Mouse (Mus musculus) embryonic facial prominence, embryonic 13.5 days (tissue): Measurements from ENCODE around the gene Chrna4. TPM values are rescaled to one million over a fixed set of nuclear protein-coding genes. Genes with fewer than 3 reads are reported as not detected.

Experiments
- ATAC-seq: fragments of 200-750 bp; cut with Nextera tagmentation; 2 replicates; pipeline ENCODE4 v1.8.0; 2017; ENCODE audit warnings: low read depth; ENCODE audit not compliant: insufficient number of reproducible peaks, insufficient read depth, low FRiP score, low TSS enrichment
- H3K27ac ChIP-seq: fragments of 300-500 bp; sonication (generic); 2 replicates; pipeline ENCODE4 v1.5.1; 2015; ENCODE audit warnings: moderate library complexity, mild to moderate bottlenecking, inconsistent platforms
- H3K27me3 ChIP-seq: fragments of 300-500 bp; sonication (generic); 2 replicates; pipeline ENCODE4 v1.6.1; 2015; ENCODE audit warnings: mild to moderate bottlenecking, inconsistent platforms
- H3K36me3 ChIP-seq: fragments of 300-500 bp; sonication (generic); 2 replicates; pipeline ENCODE4 v1.6.1; 2015; ENCODE audit warnings: mild to moderate bottlenecking, inconsistent platforms
- H3K4me1 ChIP-seq: fragments of 300-500 bp; sonication (generic); 2 replicates; pipeline ENCODE4 v1.6.1; 2015; ENCODE audit warnings: inconsistent platforms
- H3K4me2 ChIP-seq: fragments of 300-500 bp; sonication (generic); 2 replicates; pipeline ENCODE4 v1.6.1; 2015; ENCODE audit warnings: moderate library complexity, mild to moderate bottlenecking, inconsistent platforms
- H3K4me3 ChIP-seq: fragments of 300-500 bp; sonication (generic); 2 replicates; pipeline ENCODE4 v1.5.1; 2015; ENCODE audit warnings: mild to moderate bottlenecking, inconsistent platforms
- H3K9ac ChIP-seq: fragments of 300-500 bp; sonication (generic); 2 replicates; pipeline ENCODE4 v1.6.1; 2015; ENCODE audit warnings: mild to moderate bottlenecking, inconsistent platforms
- H3K9me3 ChIP-seq: fragments of 300-500 bp; sonication (generic); 2 replicates; pipeline ENCODE4 v1.6.1; 2016; ENCODE audit warnings: inconsistent platforms
- WGBS: fragments of 180-500 bp; shearing (Covaris S2); methylation state at CpG from one replicate; pipeline ENCODE4 v1.1.7; 2015; ENCODE audit warnings: mixed read lengths; 5-methylcytosine and 5-hydroxymethylcytosine counted together
- polyA plus RNA-seq: library from polyadenylated mRNA; unstranded; fragments of >200 nt; fragmentation: Nextera tagmentation; extraction: Ambion mirVana; gene quantifications from 2 replicates; pipeline ENCODE4 v1.2.1, GENCODE M21; 2015

The Chrna4 gene
- polyA plus RNA-seq, 1 experiment from 2014 or later: 1.8 TPM

GRCm38 (mm10) chr2:181036561-181036960 lies 6.8 kb downstream of the Chrna4 start:
- no peaks in the 10 kb centered on the region for H3K9me3 ChIP-seq
- no peak overlapping the region for H3K4me2 ChIP-seq
- H3K4me3 ChIP-seq: no peak overlapping the region
- ATAC-seq: no peak
- H3K36me3 ChIP-seq: no peaks in the 10 kb centered on the region
- 77% methylated on average over 6 of the region's 6 CpGs for WGBS
- H3K27me3 ChIP-seq: peaks cover 55% of the 10 kb centered on the region
- peaks cover 18% of the 10 kb centered on the region for H3K4me1 ChIP-seq
- H3K27ac ChIP-seq: no peak overlapping the region
- H3K9ac ChIP-seq: no peak overlapping the region

DNA sequence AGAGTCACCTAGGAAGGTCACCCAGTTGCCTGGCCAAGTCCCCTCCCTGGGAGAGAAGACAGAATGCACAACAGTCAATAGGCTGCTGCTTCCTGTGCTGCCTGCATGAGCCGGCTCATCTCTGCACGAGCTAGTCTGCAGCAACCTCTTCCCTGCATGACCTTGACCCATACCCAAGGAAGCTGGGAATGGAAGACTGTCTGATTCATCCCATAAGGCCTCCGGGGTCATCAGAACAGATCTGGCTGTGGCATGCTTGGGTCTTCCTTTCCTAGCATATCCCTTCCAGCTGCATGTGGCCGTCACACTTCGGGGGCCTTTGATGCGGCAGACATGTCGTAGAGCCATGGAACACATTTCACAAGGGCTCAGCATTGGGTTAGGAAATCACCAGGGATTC lies 8.2 kb downstream of the Chrna4 start:
- no peak for ATAC-seq
- Histone ChIP-seq H3K9me3 (no peaks in the 10 kb centered on the region), H3K4me1 (peaks cover 18% of the 10 kb centered on the region), H3K36me3 (no peaks in the 10 kb centered on the region), H3K9ac (no peak overlapping the region), H3K4me3 (no peak overlapping the region), H3K27me3 (peaks cover 41% of the 10 kb centered on the region), H3K4me2 (no peak overlapping the region), H3K27ac (no peak overlapping the region)
- WGBS: 71% methylated on average over 7 of the region's 7 CpGs

- WGBS: 71% methylated on average over 6 of the region's 6 CpGs
- Histone ChIP-seq H3K4me3 (no peak overlapping the region), H3K9ac (no peak overlapping the region), H3K27me3 (peaks cover 22% of the 10 kb centered on the region), H3K9me3 (no peaks in the 10 kb centered on the region), H3K27ac (no peak overlapping the region), H3K36me3 (no peaks in the 10 kb centered on the region), H3K4me2 (no peak overlapping the region), H3K4me1 (peaks cover 6% of the 10 kb centered on the region; the same call in 1 of the 2 replicates)
- ATAC-seq: no peak
Measured at GRCm38 (mm10) chr2:181033310-181033709, 10.0 kb downstream of the Chrna4 start.

DNA sequence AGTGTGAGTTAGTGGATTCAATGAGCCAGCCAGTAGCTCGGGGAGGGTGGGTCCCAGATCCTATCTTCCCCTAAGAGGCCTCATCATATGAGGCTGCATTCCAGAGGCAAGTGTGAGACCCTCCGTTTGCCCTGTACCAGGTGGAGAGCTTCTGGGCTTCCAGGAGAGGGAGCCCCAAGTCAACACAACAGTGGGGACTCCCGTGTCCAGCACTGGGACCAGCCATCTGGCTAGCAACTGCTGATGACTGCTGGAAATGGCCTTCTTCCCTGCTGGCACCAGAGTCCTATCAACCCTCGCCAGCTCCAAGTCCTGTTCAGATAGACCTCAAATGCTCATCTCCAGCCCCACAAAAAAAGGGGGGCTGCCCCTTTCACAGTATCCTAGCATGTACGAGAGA lies 10.9 kb downstream of the Chrna4 start:
- ATAC-seq: no peak
- no peak overlapping the region for H3K9ac ChIP-seq
- H3K36me3 ChIP-seq: no peaks in the 10 kb centered on the region
- H3K4me2 ChIP-seq: no peak overlapping the region
- peaks cover 13% of the 10 kb centered on the region for H3K27me3 ChIP-seq
- WGBS: 47% methylated on average over 5 of the region's 5 CpGs
- no peak overlapping the region for H3K4me3 ChIP-seq
- H3K27ac ChIP-seq: no peak overlapping the region
- H3K4me1 ChIP-seq: no peaks in the 10 kb centered on the region
- no peaks in the 10 kb centered on the region for H3K9me3 ChIP-seq

GRCm38 (mm10) chr2:181031406-181031934 lies 11.9 kb downstream of the Chrna4 start:
- 79% methylated on average over 11 of the region's 11 CpGs for WGBS
- Histone ChIP-seq H3K4me1 (no peaks in the 10 kb centered on the region), H3K4me2 (no peak overlapping the region), H3K9me3 (no peaks in the 10 kb centered on the region), H3K4me3 (no peak overlapping the region), H3K36me3 (no peaks in the 10 kb centered on the region), H3K9ac (no peak overlapping the region), H3K27me3 (peaks cover 4% of the 10 kb centered on the region; the same call in 1 of the 2 replicates), H3K27ac (no peak overlapping the region)
- ATAC-seq: no peak

GRCm38 (mm10) chr2:181008339-181008738 lies 35.0 kb downstream of the Chrna4 start:
- H3K27me3 ChIP-seq: no peaks in the 10 kb centered on the region
- no peaks in the 10 kb centered on the region for H3K9me3 ChIP-seq
- 74% methylated on average over 5 of the region's 5 CpGs for WGBS
- H3K9ac ChIP-seq: no peak overlapping the region
- no peak overlapping the region for H3K4me2 ChIP-seq
- no peak for ATAC-seq
- no peaks in the 10 kb centered on the region for H3K36me3 ChIP-seq
- H3K4me1 ChIP-seq: no peaks in the 10 kb centered on the region
- no peak overlapping the region for H3K27ac ChIP-seq
- no peak overlapping the region for H3K4me3 ChIP-seq

DNA sequence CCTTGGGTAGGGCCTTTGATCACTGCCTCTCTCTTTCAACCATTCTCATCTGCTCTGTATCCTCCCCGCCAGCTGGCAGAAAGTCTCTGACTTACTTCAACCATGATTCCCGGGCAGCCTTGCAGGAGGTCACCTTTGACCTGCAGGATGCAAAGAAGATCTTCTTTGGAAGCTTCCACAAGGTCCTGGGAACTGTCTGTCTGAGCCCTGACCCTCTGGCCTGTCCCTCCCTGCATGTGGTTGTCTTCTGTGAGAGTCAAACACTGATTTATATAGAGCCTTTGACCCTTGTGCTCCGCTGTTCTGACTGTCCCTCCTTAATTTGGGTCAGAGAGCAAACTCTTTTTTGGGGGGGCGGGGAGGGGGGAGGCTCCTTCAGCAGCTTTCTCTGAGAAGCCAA lies 36.3 kb downstream of the Chrna4 start:
- no peaks in the 10 kb centered on the region for H3K4me1 ChIP-seq
- no peak overlapping the region for H3K27ac ChIP-seq
- H3K27me3 ChIP-seq: no peaks in the 10 kb centered on the region
- no peaks in the 10 kb centered on the region for H3K36me3 ChIP-seq
- no peak overlapping the region for H3K4me3 ChIP-seq
- no peaks in the 10 kb centered on the region for H3K9me3 ChIP-seq
- H3K9ac ChIP-seq: no peak overlapping the region
- ATAC-seq: no peak
- WGBS: 59% methylated on average over 4 of the region's 4 CpGs
- H3K4me2 ChIP-seq: no peak overlapping the region

GRCm38 (mm10) chr2:180996905-180997304 lies 46.4 kb downstream of the Chrna4 start:
- Histone ChIP-seq H3K36me3 (no peaks in the 10 kb centered on the region), H3K4me1 (no peaks in the 10 kb centered on the region), H3K27ac (no peak overlapping the region), H3K9me3 (no peaks in the 10 kb centered on the region), H3K4me2 (no peak overlapping the region), H3K4me3 (no peak overlapping the region), H3K27me3 (no peaks in the 10 kb centered on the region), H3K9ac (no peak overlapping the region)
- ATAC-seq: no peak
- 67% methylated on average over 3 of the region's 3 CpGs for WGBS

- Histone ChIP-seq H3K27me3 (no peaks in the 10 kb centered on the region), H3K4me1 (no peaks in the 10 kb centered on the region), H3K9me3 (no peaks in the 10 kb centered on the region), H3K36me3 (no peaks in the 10 kb centered on the region), H3K9ac (no peak overlapping the region), H3K4me2 (no peak overlapping the region), H3K4me3 (no peak overlapping the region), H3K27ac (no peak overlapping the region)
- ATAC-seq: no peak
- WGBS: 12% methylated on average over 5 of the region's 5 CpGs
Measured at GRCm38 (mm10) chr2:180996436-180996835, 46.9 kb downstream of the Chrna4 start.

- Histone ChIP-seq H3K4me3 (no peak overlapping the region), H3K27me3 (no peaks in the 10 kb centered on the region), H3K36me3 (no peaks in the 10 kb centered on the region), H3K9me3 (no peaks in the 10 kb centered on the region), H3K4me2 (no peak overlapping the region), H3K27ac (no peak overlapping the region), H3K9ac (no peak overlapping the region), H3K4me1 (no peaks in the 10 kb centered on the region)
- WGBS: 71% methylated on average over 4 of the region's 4 CpGs
- ATAC-seq: no peak
Measured at GRCm38 (mm10) chr2:180995457-180995856, 47.9 kb downstream of the Chrna4 start.

DNA sequence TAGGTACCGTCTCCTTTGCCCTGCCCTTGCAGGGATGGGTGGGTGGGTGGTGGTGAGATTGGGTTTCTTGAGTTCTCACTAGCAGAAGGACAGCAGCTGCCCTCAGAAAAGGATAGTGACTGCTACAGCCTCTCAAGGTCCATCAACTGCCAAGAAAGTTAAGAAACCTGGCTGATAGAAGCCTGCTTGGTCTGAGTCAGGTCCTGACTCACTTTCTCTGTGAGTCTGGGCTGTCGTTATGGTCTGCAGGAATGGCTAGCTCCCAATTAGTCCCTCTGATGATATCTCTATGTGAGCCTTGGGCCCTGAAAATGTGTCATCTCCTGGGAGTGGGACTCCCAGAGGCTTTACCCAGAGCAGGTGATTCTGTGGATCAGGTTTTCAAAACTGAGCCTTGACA lies 49.0 kb downstream of the Chrna4 start:
- Histone ChIP-seq H3K27ac (no peak overlapping the region), H3K9me3 (no peaks in the 10 kb centered on the region), H3K4me3 (no peak overlapping the region), H3K4me2 (no peak overlapping the region), H3K4me1 (no peaks in the 10 kb centered on the region), H3K9ac (no peak overlapping the region), H3K27me3 (no peaks in the 10 kb centered on the region), H3K36me3 (no peaks in the 10 kb centered on the region)
- 63% methylated on average over 2 of the region's 2 CpGs for WGBS
- ATAC-seq: no peak

GRCm38 (mm10) chr2:180990347-180990746 lies 53.0 kb downstream of the Chrna4 start:
- no peak overlapping the region for H3K27ac ChIP-seq
- no peak overlapping the region for H3K4me3 ChIP-seq
- no peaks in the 10 kb centered on the region for H3K9me3 ChIP-seq
- no peak overlapping the region for H3K4me2 ChIP-seq
- ATAC-seq: no peak
- H3K4me1 ChIP-seq: 0 out of 2 replicates have a peak, but pooled peaks cover 10% of the 10 kb centered on the region
- no peak overlapping the region for H3K9ac ChIP-seq
- WGBS: 76% methylated on average over 4 of the region's 4 CpGs
- H3K36me3 ChIP-seq: no peaks in the 10 kb centered on the region
- H3K27me3 ChIP-seq: no peaks in the 10 kb centered on the region
